Mouse (Mus musculus): ENCODE measurements around the gene Klhdc7a. TPM values are rescaled to one million over a fixed set of nuclear protein-coding genes. Genes with fewer than 3 reads are reported as not detected.

The Klhdc7a gene
- polyA plus RNA-seq, 1 experiment from 2014 or later = 0.09 TPM

DNA sequence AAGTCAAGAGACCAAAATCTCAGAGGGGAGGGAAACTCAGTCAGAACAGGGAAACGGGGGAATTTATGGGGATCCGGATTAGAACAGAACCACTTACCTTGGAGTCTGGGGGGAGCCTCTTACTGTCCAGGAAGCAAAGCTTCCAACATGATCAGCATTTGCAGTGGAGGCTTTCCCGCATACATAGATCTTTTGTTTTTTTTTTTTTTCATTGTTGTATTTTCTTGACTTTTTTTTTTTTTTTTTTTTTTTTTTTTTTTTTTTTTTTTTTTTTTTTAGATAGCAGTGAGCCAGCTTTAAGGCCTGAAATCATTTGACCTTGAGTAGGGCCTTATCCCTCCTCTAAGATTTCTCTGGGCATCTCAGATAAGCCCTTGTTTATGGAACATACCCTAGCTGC lies 8.6 kb downstream of the Klhdc7a start:
- Histone ChIP-seq H3K27ac (no peak overlapping the region), H3K9ac (no peak overlapping the region), H3K4me3 (no peak overlapping the region), H3K36me3 (no peaks in the 10 kb centered on the region), H3K27me3 (no peaks in the 10 kb centered on the region), H3K4me1 (no peaks in the 10 kb centered on the region), H3K4me2 (no peak overlapping the region), H3K9me3 (no peaks in the 10 kb centered on the region)
- no peak for ATAC-seq (ENCODE audit: insufficient number of reproducible peaks, low FRiP score, low TSS enrichment, low read depth)
- WGBS = 91% methylated on average over 3 of the region's 3 CpGs

GRCm38 (mm10) chr4:139950876-139951485 lies 16.8 kb downstream of the Klhdc7a start:
- no peaks in the 10 kb centered on the region for H3K36me3 ChIP-seq
- no peak for ATAC-seq (ENCODE audit: insufficient number of reproducible peaks, low FRiP score, low TSS enrichment, low read depth)
- 51% methylated on average over 6 of the region's 7 CpGs for WGBS
- H3K4me3 ChIP-seq = no peak overlapping the region
- no peak overlapping the region for H3K9ac ChIP-seq
- H3K4me2 ChIP-seq = no peak overlapping the region
- no peaks in the 10 kb centered on the region for H3K9me3 ChIP-seq
- peaks cover 8% of the 10 kb centered on the region; the same call in 1 of the 2 replicates for H3K4me1 ChIP-seq
- no peaks in the 10 kb centered on the region for H3K27me3 ChIP-seq
- no peak overlapping the region for H3K27ac ChIP-seq

GRCm38 (mm10) chr4:139950431-139950848 lies 17.4 kb downstream of the Klhdc7a start:
- H3K9me3 ChIP-seq = no peaks in the 10 kb centered on the region
- H3K9ac ChIP-seq = no peak overlapping the region
- ATAC-seq (ENCODE audit: insufficient number of reproducible peaks, low FRiP score, low TSS enrichment, low read depth) = no peak
- H3K4me3 ChIP-seq = no peak overlapping the region; the same call in 1 of the 2 replicates
- H3K27me3 ChIP-seq = no peaks in the 10 kb centered on the region
- under 1% methylated on average over 20 of the region's 20 CpGs for WGBS
- no peak overlapping the region for H3K27ac ChIP-seq
- peak overlapping the region; percentile 36 for H3K4me2 ChIP-seq
- no peaks in the 10 kb centered on the region for H3K36me3 ChIP-seq
- H3K4me1 ChIP-seq = peaks cover 8% of the 10 kb centered on the region; the same call in 1 of the 2 replicates

DNA sequence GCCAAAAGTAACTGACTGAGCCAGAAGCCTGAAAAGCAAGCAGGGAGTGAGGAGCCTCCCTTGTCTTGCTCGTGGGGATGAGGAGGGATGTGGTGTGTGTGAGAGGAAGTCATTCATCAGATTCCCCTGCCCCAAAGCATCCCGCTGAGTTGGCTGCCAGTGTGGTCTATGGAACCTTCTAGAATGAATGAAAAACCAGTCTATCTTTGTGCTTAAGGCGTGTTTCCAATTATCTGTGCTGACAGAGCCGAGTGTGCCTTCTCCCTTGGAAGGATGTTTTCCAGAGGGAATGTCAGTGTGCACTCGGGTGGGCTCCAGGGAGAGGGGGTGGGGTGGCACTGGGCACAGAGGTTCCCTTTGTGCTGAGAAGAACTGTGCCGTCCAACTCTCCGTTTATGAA lies 19.2 kb downstream of the Klhdc7a start:
- no peak overlapping the region for H3K4me3 ChIP-seq
- H3K27ac ChIP-seq = no peak overlapping the region

DNA sequence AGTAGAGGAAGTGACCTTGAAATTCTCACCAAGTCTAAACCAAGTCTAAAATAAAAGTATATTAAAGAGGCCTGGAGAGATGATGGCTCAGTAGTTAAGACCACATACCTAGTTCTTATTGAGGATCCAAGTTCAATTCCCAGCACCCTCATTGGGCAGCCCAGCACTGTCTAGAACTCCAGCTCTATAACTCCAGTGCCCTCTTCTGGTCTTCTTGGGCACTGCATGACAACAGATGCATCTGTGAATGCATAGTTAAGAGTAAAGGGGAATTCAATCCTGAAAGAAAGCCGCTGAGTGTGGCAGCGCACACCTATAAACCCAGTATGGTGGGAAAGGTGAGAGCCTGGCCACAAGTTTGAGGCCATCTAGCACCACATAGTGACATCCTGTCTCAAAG lies 20.5 kb downstream of the Klhdc7a start:
- Histone ChIP-seq H3K4me3 (no peak overlapping the region), H3K4me1 (peaks cover 8% of the 10 kb centered on the region; the same call in 1 of the 2 replicates), H3K4me2 (no peak overlapping the region), H3K9me3 (no peaks in the 10 kb centered on the region), H3K9ac (no peak overlapping the region), H3K27me3 (no peaks in the 10 kb centered on the region), H3K36me3 (no peaks in the 10 kb centered on the region), H3K27ac (no peak overlapping the region)
- WGBS = 92% methylated on average over 2 of the region's 2 CpGs
- no peak for ATAC-seq (ENCODE audit: insufficient number of reproducible peaks, low FRiP score, low TSS enrichment, low read depth)

More for the DNA sequence above, 19.2 kb downstream of the Klhdc7a start:
- H3K36me3 ChIP-seq = no peaks in the 10 kb centered on the region
- ATAC-seq (ENCODE audit: insufficient number of reproducible peaks, low FRiP score, low TSS enrichment, low read depth) = no peak
- no peaks in the 10 kb centered on the region for H3K9me3 ChIP-seq
- no peak overlapping the region for H3K9ac ChIP-seq
- H3K4me1 ChIP-seq = peaks cover 8% of the 10 kb centered on the region; the same call in 1 of the 2 replicates
- 19% methylated on average over 7 of the region's 7 CpGs for WGBS
- no peaks in the 10 kb centered on the region for H3K27me3 ChIP-seq
- H3K4me2 ChIP-seq = no peak overlapping the region

DNA sequence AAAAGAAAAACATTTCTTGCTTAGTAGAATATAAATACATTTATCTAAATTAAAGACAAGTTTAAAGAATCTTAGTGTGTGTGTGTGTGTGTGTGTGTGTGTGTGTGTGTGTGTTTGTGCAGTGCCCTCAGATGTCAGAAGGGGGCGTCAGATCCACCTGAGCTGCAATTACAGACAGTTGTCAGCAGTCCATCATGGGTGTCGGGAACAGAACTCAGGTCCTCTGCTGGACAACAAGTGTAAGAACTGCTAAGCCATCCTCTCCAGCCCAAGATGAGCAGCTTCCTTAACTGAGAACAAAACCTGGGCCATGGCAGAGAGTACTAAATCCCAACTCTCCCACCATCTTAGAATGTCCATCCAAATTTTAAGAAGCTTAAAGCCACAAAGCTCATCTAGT lies 26.0 kb downstream of the Klhdc7a start:
- Histone ChIP-seq H3K27ac (no peak overlapping the region), H3K4me3 (no peak overlapping the region), H3K4me2 (no peak overlapping the region), H3K36me3 (no peaks in the 10 kb centered on the region), H3K9me3 (no peaks in the 10 kb centered on the region), H3K9ac (no peak overlapping the region), H3K4me1 (no peaks in the 10 kb centered on the region), H3K27me3 (no peaks in the 10 kb centered on the region)
- ATAC-seq (ENCODE audit: insufficient number of reproducible peaks, low FRiP score, low TSS enrichment, low read depth) = no peak
- WGBS = 85% methylated on average over 2 of the region's 2 CpGs

DNA sequence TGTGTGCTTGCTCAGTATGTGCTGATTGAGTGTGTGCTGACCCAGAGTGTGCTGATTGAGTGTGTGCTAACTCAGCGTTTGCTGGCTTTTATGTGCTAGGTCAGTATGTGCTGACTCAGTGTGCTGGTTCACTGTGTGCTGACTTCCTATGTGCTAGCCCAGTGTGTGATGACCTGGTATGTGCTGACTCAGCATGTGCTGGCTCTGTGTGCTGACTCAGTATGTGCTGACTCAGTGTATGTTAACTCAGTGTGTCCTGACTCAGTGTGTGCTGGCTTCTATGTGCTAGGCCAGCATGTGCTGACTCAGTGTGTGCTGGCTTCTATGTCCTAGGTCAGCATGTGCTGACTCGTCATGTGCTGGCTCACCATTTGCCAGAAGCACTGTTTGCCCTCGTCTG lies 32.3 kb downstream of the Klhdc7a start:
- Histone ChIP-seq H3K36me3 (no peaks in the 10 kb centered on the region), H3K9me3 (no peaks in the 10 kb centered on the region), H3K9ac (no peak overlapping the region), H3K4me1 (no peaks in the 10 kb centered on the region), H3K27me3 (peaks cover 14% of the 10 kb centered on the region; the same call in 1 of the 2 replicates), H3K4me3 (no peak overlapping the region), H3K4me2 (no peak overlapping the region), H3K27ac (no peak overlapping the region)
- 68% methylated on average over 3 of the region's 3 CpGs for WGBS
- ATAC-seq (ENCODE audit: insufficient number of reproducible peaks, low FRiP score, low TSS enrichment, low read depth) = no peak

GRCm38 (mm10) chr4:139932970-139933801 lies 34.6 kb downstream of the Klhdc7a start:
- H3K36me3 ChIP-seq = no peaks in the 10 kb centered on the region
- no peak for ATAC-seq (ENCODE audit: insufficient number of reproducible peaks, low FRiP score, low TSS enrichment, low read depth)
- H3K4me3 ChIP-seq = no peak overlapping the region
- no peaks in the 10 kb centered on the region for H3K9me3 ChIP-seq
- no peak overlapping the region for H3K4me2 ChIP-seq
- 67% methylated on average over 18 of the region's 18 CpGs for WGBS
- H3K9ac ChIP-seq = no peak overlapping the region
- H3K27me3 ChIP-seq = peaks cover 29% of the 10 kb centered on the region
- H3K4me1 ChIP-seq = no peaks in the 10 kb centered on the region
- H3K27ac ChIP-seq = peak overlapping the region; percentile 14; the same call in 1 of the 2 replicates

GRCm38 (mm10) chr4:139931790-139932510 lies 35.9 kb downstream of the Klhdc7a start:
- H3K9ac ChIP-seq = no peak overlapping the region
- no peak for ATAC-seq (ENCODE audit: insufficient number of reproducible peaks, low FRiP score, low TSS enrichment, low read depth)
- no peak overlapping the region for H3K4me3 ChIP-seq
- no peaks in the 10 kb centered on the region for H3K4me1 ChIP-seq
- WGBS = 33% methylated on average over 12 of the region's 12 CpGs
- no peak overlapping the region for H3K27ac ChIP-seq
- H3K4me2 ChIP-seq = no peak overlapping the region
- no peaks in the 10 kb centered on the region for H3K36me3 ChIP-seq
- H3K27me3 ChIP-seq = peaks cover 37% of the 10 kb centered on the region
- no peaks in the 10 kb centered on the region for H3K9me3 ChIP-seq

- ATAC-seq (ENCODE audit: insufficient number of reproducible peaks, low FRiP score, low TSS enrichment, low read depth) = no peak
- H3K4me3 ChIP-seq = no peak overlapping the region
- H3K4me2 ChIP-seq = no peak overlapping the region
- H3K9ac ChIP-seq = no peak overlapping the region
- no peaks in the 10 kb centered on the region for H3K9me3 ChIP-seq
- peaks cover 48% of the 10 kb centered on the region for H3K27me3 ChIP-seq
- no peak overlapping the region for H3K27ac ChIP-seq
- no peaks in the 10 kb centered on the region for H3K36me3 ChIP-seq
- peaks cover 4% of the 10 kb centered on the region; the same call in 1 of the 2 replicates for H3K4me1 ChIP-seq
- WGBS = 36% methylated on average over 7 of the region's 7 CpGs
Observed at GRCm38 (mm10) chr4:139930885-139931284, 36.9 kb downstream of the Klhdc7a start.

GRCm38 (mm10) chr4:139926161-139926561 lies 41.7 kb downstream of the Klhdc7a start:
- 8% methylated on average over 11 of the region's 11 CpGs for WGBS
- H3K9ac ChIP-seq = no peak overlapping the region
- H3K36me3 ChIP-seq = no peaks in the 10 kb centered on the region
- H3K4me1 ChIP-seq = peaks cover 14% of the 10 kb centered on the region
- H3K9me3 ChIP-seq = no peaks in the 10 kb centered on the region; the same call in 1 of the 2 replicates
- peaks cover 51% of the 10 kb centered on the region for H3K27me3 ChIP-seq
- 0 out of 2 replicates have a peak overlapping the region, but pooled peaks have one; percentile 17 for H3K4me3 ChIP-seq
- H3K4me2 ChIP-seq = peak overlapping the region; percentile 38; the same call in 1 of the 2 replicates
- H3K27ac ChIP-seq = no peak overlapping the region
- ATAC-seq (ENCODE audit: insufficient number of reproducible peaks, low FRiP score, low TSS enrichment, low read depth) = no peak

Measured in limb, embryonic 15.5 days (tissue).